In genomic region chr12:86948627-86949026, GRCm38 (mm10) we compare ENCODE assay signal across 8 mouse cellular contexts. TPM values are rescaled to one million over a fixed set of nuclear protein-coding genes. Genes with fewer than 3 reads are reported as not detected.
A peak's percentile ranks its signal among the peaks of the same experiment; 100 is the strongest.
DNase-seq lines count a peak whose midpoint lies in the region; ATAC-seq lines count a peak whose summit lies in the region.

No protein-coding gene starts in this region.

- H3K4me3 ChIP-seq in erythroblast, embryonic 14.5 days (replicated peaks), result peak overlapping the region; percentile 86
- peak overlapping the region; percentile 79 for H3K4me3 ChIP-seq in forebrain, embryonic 16.5 days (replicated peaks; ENCODE audit: low read length)
- peak overlapping the region; percentile 70; the same call in 1 of the 2 replicates for H3K4me3 ChIP-seq in limb, embryonic 12.5 days (replicated peaks)
- no peak overlapping the region for H3K4me3 ChIP-seq in neural tube, embryonic 12.5 days

- H3K9ac ChIP-seq in forebrain, embryonic 16.5 days (replicated peaks; ENCODE audit: low read depth, low read length), result peak overlapping the region; percentile 97
- H3K9ac ChIP-seq in limb, embryonic 12.5 days (replicated peaks), result peak overlapping the region; percentile 91; the same call in 1 of the 2 replicates
- H3K9ac ChIP-seq in neural tube, embryonic 12.5 days, result no peak overlapping the region

- no peak for ATAC-seq in erythroblast, adult 5-6 weeks (replicated peaks; ENCODE audit: low FRiP score, poor library complexity, severe bottlenecking)
- ATAC-seq in forebrain, embryonic 16.5 days, result no peak
- ATAC-seq in limb, embryonic 12.5 days (ENCODE audit: insufficient number of reproducible peaks, insufficient read depth, low FRiP score, low TSS enrichment, low read depth), result no peak
- ATAC-seq in neural tube, embryonic 12.5 days (ENCODE audit: low FRiP score, low read depth), result no peak

- H3K9me3 ChIP-seq in erythroblast, embryonic 14.5 days (ENCODE audit: control insufficient read depth, low read length), result no peaks in the 10 kb centered on the region
- H3K9me3 ChIP-seq in forebrain, embryonic 16.5 days (ENCODE audit: control insufficient read depth, low read length), result no peaks in the 10 kb centered on the region
- no peaks in the 10 kb centered on the region for H3K9me3 ChIP-seq in limb, embryonic 12.5 days
- no peaks in the 10 kb centered on the region for H3K9me3 ChIP-seq in neural tube, embryonic 12.5 days

- DNase-seq in Muller cell, postnatal 12 days (ENCODE audit: inconsistent ontology term), result peak; percentile 69
- no peak for DNase-seq in layer of hippocampus, adult 18-20 months (ENCODE audit: low spot score in 2 of 2)
- no peak for DNase-seq in embryo, embryonic 11 days

- H3K27me3 ChIP-seq in erythroblast, embryonic 14.5 days (ENCODE audit: control insufficient read depth), result peaks cover 4% of the 10 kb centered on the region; the same call in 1 of the 2 replicates
- H3K27me3 ChIP-seq in forebrain, embryonic 16.5 days (replicated peaks; ENCODE audit: control insufficient read depth, insufficient read depth, low read length), result no peaks in the 10 kb centered on the region
- H3K27me3 ChIP-seq in limb, embryonic 12.5 days, result no peaks in the 10 kb centered on the region
- no peaks in the 10 kb centered on the region for H3K27me3 ChIP-seq in neural tube, embryonic 12.5 days (replicated peaks)

- H3K4me2 ChIP-seq in forebrain, embryonic 16.5 days (ENCODE audit: low read length), result peak overlapping the region; percentile 91
- H3K4me2 ChIP-seq in limb, embryonic 12.5 days, result peak overlapping the region; percentile 89
- H3K4me2 ChIP-seq in neural tube, embryonic 12.5 days (replicated peaks), result peak overlapping the region; percentile 91

- peaks cover 49% of the 10 kb centered on the region for H3K4me1 ChIP-seq in erythroblast, embryonic 14.5 days (ENCODE audit: control insufficient read depth)
- H3K4me1 ChIP-seq in forebrain, embryonic 16.5 days (replicated peaks; ENCODE audit: control insufficient read depth, insufficient read depth, low read length), result peaks cover 46% of the 10 kb centered on the region
- H3K4me1 ChIP-seq in limb, embryonic 12.5 days (replicated peaks), result peaks cover 26% of the 10 kb centered on the region
- H3K4me1 ChIP-seq in neural tube, embryonic 12.5 days, result peaks cover 29% of the 10 kb centered on the region

- H3K27ac ChIP-seq in forebrain, embryonic 16.5 days (ENCODE audit: low read length), result peak overlapping the region; percentile 99
- 0 out of 2 replicates have a peak overlapping the region, but pooled peaks have one; percentile 100 for H3K27ac ChIP-seq in limb, embryonic 12.5 days
- H3K27ac ChIP-seq in neural tube, embryonic 12.5 days, result no peak overlapping the region

- WGBS in forebrain, embryonic 16.5 days, result 40% methylated on average over 6 of the region's 6 CpGs
- WGBS in limb, embryonic 12.5 days, result 24% methylated on average over 6 of the region's 6 CpGs
- WGBS in neural tube, embryonic 12.5 days, result 42% methylated on average over 6 of the region's 6 CpGs

- peaks cover 22% of the 10 kb centered on the region for H3K36me3 ChIP-seq in erythroblast, embryonic 14.5 days (ENCODE audit: control insufficient read depth)
- H3K36me3 ChIP-seq in forebrain, embryonic 16.5 days (ENCODE audit: control insufficient read depth, insufficient read depth), result no peaks in the 10 kb centered on the region
- peaks cover 13% of the 10 kb centered on the region for H3K36me3 ChIP-seq in limb, embryonic 12.5 days
- peaks cover 7% of the 10 kb centered on the region; the same call in 1 of the 2 replicates for H3K36me3 ChIP-seq in neural tube, embryonic 12.5 days

RNA-seq across cellular contexts. Expression of gene Cipc, which starts 1.8 kb away (rescaled TPM):
- 0.42 and 0.61 TPM in 2 replicates for polyA plus RNA-seq in erythroblast, embryonic 14.5 days (2012)
- total RNA-seq in erythroblast, adult 5-6 weeks (2015; ENCODE audit: low replicate concordance), result 4.8 and 7.1 TPM in 2 replicates
- 5.6 and 8.2 TPM in 2 replicates for total RNA-seq in erythroblast, adult 5-6 weeks (2017; ENCODE audit: low replicate concordance)
- polyA plus RNA-seq in forebrain, embryonic 16.5 days (2015; fragmentation: Nextera tagmentation; extraction: Ambion mirVana), result 61.5 and 62.7 TPM in 2 replicates
- 30.8 and 33.1 TPM in 2 replicates for polyA plus RNA-seq in limb, embryonic 12.5 days (2016; fragmentation: Nextera tagmentation; extraction: Ambion mirVana)
- polyA plus RNA-seq in neural tube, embryonic 12.5 days (2016; fragmentation: Nextera tagmentation; extraction: Ambion mirVana), result 41.5 and 43.0 TPM in 2 replicates
- total RNA-seq in layer of hippocampus, adult 18-20 months (2021), result 10 to 100 TPM; 72.9 to 75.1 TPM

RNA-seq across cellular contexts. Expression of gene Zdhhc22, which starts 41.6 kb away (rescaled TPM):
- not detected in 2 replicates for polyA plus RNA-seq in erythroblast, embryonic 14.5 days (2012)
- not detected in 2 replicates for total RNA-seq in erythroblast, adult 5-6 weeks (2015; ENCODE audit: low replicate concordance)
- 0.43 TPM in 1 of 2 replicates, not detected in the other for total RNA-seq in erythroblast, adult 5-6 weeks (2017; ENCODE audit: low replicate concordance)
- polyA plus RNA-seq in forebrain, embryonic 16.5 days (2015; fragmentation: Nextera tagmentation; extraction: Ambion mirVana), result 5.2 and 9.4 TPM in 2 replicates
- polyA plus RNA-seq in limb, embryonic 12.5 days (2016; fragmentation: Nextera tagmentation; extraction: Ambion mirVana), result 0.20 TPM in 1 of 2 replicates, not detected in the other
- polyA plus RNA-seq in neural tube, embryonic 12.5 days (2016; fragmentation: Nextera tagmentation; extraction: Ambion mirVana), result 7.4 and 9.7 TPM in 2 replicates
- 1 to 10 TPM; 7.9 TPM for total RNA-seq in layer of hippocampus, adult 18-20 months (2021)

Comparison
In these comparisons a context has a peak if more than half of its experiments do, and no peak if none do; other contexts are left out.
1. RNA of gene Cipc, which starts 1.8 kb away (polyA plus RNA-seq): 61.5 to 62.7 TPM in forebrain, embryonic 16.5 days, 41.5 to 43.0 TPM in neural tube, embryonic 12.5 days and 30.8 to 33.1 TPM in limb, embryonic 12.5 days; 0.42 to 0.61 TPM in erythroblast, embryonic 14.5 days; every median in the first group is over 10 times any median in the second.
2. Peak in every context shown above with its lines, with median percentiles within 50 percentile points of each other: H3K4me2 ChIP-seq.